ENCODE assay signal across 22 mouse cellular contexts in the genomic region with DNA sequence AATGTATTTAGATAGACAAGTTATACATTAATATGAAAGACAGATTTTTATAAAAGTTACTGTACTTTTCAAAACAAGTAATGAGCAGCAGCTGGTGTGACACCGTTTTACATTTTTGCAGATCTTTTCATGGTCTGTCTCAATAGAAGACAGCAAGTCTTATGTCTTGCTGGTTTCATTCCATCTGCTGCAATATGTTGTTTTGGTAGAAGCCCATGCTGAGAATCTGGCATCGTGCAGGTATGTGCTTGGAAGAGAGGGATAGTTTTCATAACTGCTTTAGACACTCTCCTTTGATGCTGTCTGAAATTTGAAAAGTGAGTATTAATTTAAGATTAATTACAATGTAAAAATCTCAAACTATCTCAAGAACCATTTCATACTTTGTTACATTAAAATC.
A peak's percentile ranks its signal among the peaks of the same experiment; 100 is the strongest.
DNase-seq lines count a peak whose midpoint lies in the region; ATAC-seq and TF ChIP-seq lines count a peak whose summit lies in the region.
"Had no signal": no experiment of that assay in that cellular context is flagged by ENCODE, and none has a peak within 500 bp of the region (broad histone marks: within the 10 kb centered on the region; RNA-seq: fewer than 3 reads in every experiment).

No protein-coding gene starts in this region.

- 78% methylated on average over 2 of the region's 2 CpGs for WGBS in forebrain, embryonic 13.5 days
- 89% methylated on average over 2 of the region's 2 CpGs for WGBS in forebrain, embryonic 10.5 days
- 4% methylated on average over 2 of the region's 2 CpGs for WGBS in cerebellum, adult 2 months

- H3K36me3 ChIP-seq in forebrain, embryonic 13.5 days (ENCODE audit: poor library complexity, severe bottlenecking): no peaks in the 10 kb centered on the region
- H3K36me3 ChIP-seq in forebrain, embryonic 10.5 days (replicated peaks): no peaks in the 10 kb centered on the region
- H3K36me3 ChIP-seq: embryonic facial prominence, embryonic 13.5 days; hindbrain, embryonic 15.5 days; limb, embryonic 13.5 days; liver, embryonic 13.5 days had no signal

- H3K9me3 ChIP-seq in forebrain, embryonic 13.5 days (replicated peaks): no peaks in the 10 kb centered on the region
- no peaks in the 10 kb centered on the region for H3K9me3 ChIP-seq in forebrain, embryonic 10.5 days
- H3K9me3 ChIP-seq: embryonic facial prominence, embryonic 13.5 days; hindbrain, embryonic 15.5 days; liver, embryonic 13.5 days had no signal

- no peak overlapping the region for H3K4me2 ChIP-seq in forebrain, embryonic 13.5 days
- H3K4me2 ChIP-seq: embryonic facial prominence, embryonic 13.5 days; heart, embryonic 11.5 days; hindbrain, embryonic 15.5 days; limb, embryonic 13.5 days; liver, embryonic 13.5 days; lung, embryonic 14.5 days had no signal

- no peak for TF ChIP-seq POLR2A in cerebellum, adult 2 months (IDR thresholded peaks at IDR 0.05; ENCODE audit: borderline replicate concordance, insufficient read depth, low read length)

- no peak overlapping the region for H3K4me3 ChIP-seq in forebrain, embryonic 13.5 days
- no peak overlapping the region for H3K4me3 ChIP-seq in forebrain, embryonic 10.5 days
- no peak overlapping the region for H3K4me3 ChIP-seq in cerebellum, adult 2 months (replicated peaks; ENCODE audit: insufficient read depth, low read depth, low read length)
- H3K4me3 ChIP-seq: embryonic facial prominence, embryonic 13.5 days; gastrocnemius, adult 2 months; hindbrain, embryonic 15.5 days; layer of hippocampus, adult 2 months; limb, embryonic 13.5 days; liver, embryonic 13.5 days had no signal

- intact Hi-C loops in left cerebral cortex, postnatal 25 days (cut with DNase I): no loop called here

- DNase-seq in forebrain, embryonic 10.5 days (ENCODE audit: extremely low spot score, low spot score): no peak
- peak; percentile 17 to 23 for DNase-seq in left cerebral cortex, postnatal 25 days (ENCODE audit: low spot score in 2 of 2)
- DNase-seq in left cerebral cortex, adult 8-10 months (ENCODE audit: low spot score in 2 of 2): no peak
- DNase-seq in cerebellum, adult 2 months: peak; percentile 75 to 91
- peak; percentile 68 to 83 for DNase-seq in cerebellum, postnatal 36 days
- no peak for DNase-seq in kidney, adult 11 months
- no peak for DNase-seq in heart, adult 8-10 months (ENCODE audit: low spot score)
- DNase-seq: adrenal gland, postnatal 14 days; gastrocnemius, adult 2 months; liver, embryonic 13.5 days; lung, embryonic 14.5 days; lung, postnatal 36 days; retina, postnatal 1 day had no signal

- H3K27ac ChIP-seq in forebrain, embryonic 13.5 days: no peak overlapping the region
- H3K27ac ChIP-seq in forebrain, embryonic 10.5 days: no peak overlapping the region
- H3K27ac ChIP-seq in cerebellum, adult 2 months (ENCODE audit: insufficient read depth, low read length): no peak overlapping the region
- H3K27ac ChIP-seq: embryonic facial prominence, embryonic 13.5 days; gastrocnemius, adult 2 months; hindbrain, embryonic 15.5 days; layer of hippocampus, adult 2 months; limb, embryonic 13.5 days; liver, embryonic 13.5 days; stomach, postnatal 0 days had no signal

- TF ChIP-seq CTCF in cerebellum, adult 2 months (IDR thresholded peaks at IDR 0.05; ENCODE audit: borderline replicate concordance, insufficient read depth, low read depth, low read length): no peak

- no peaks in the 10 kb centered on the region for H3K27me3 ChIP-seq in forebrain, embryonic 13.5 days
- H3K27me3 ChIP-seq in forebrain, embryonic 10.5 days (ENCODE audit: poor library complexity, severe bottlenecking): no peaks in the 10 kb centered on the region
- no peaks in the 10 kb centered on the region for H3K27me3 ChIP-seq in cerebellum, adult 2 months (ENCODE audit: control insufficient read depth, insufficient read depth, low read length)
- H3K27me3 ChIP-seq: embryonic facial prominence, embryonic 13.5 days; hindbrain, embryonic 15.5 days; limb, embryonic 13.5 days; liver, embryonic 13.5 days had no signal

- H3K4me1 ChIP-seq in forebrain, embryonic 13.5 days: peaks cover 9% of the 10 kb centered on the region
- H3K4me1 ChIP-seq in forebrain, embryonic 10.5 days: peaks cover 7% of the 10 kb centered on the region; the same call in 1 of the 2 replicates
- peaks cover 15% of the 10 kb centered on the region; the same call in 1 of the 2 replicates for H3K4me1 ChIP-seq in cerebellum, adult 2 months (ENCODE audit: control insufficient read depth, insufficient read depth, low read length)
- H3K4me1 ChIP-seq: hindbrain, embryonic 15.5 days; limb, embryonic 13.5 days; liver, embryonic 13.5 days had no signal

- no peak overlapping the region for H3K9ac ChIP-seq in forebrain, embryonic 13.5 days
- H3K9ac ChIP-seq: embryonic facial prominence, embryonic 13.5 days; hindbrain, embryonic 15.5 days; limb, embryonic 13.5 days; liver, embryonic 13.5 days; lung, embryonic 14.5 days had no signal

- ATAC-seq in forebrain, embryonic 13.5 days: peak; percentile 61; the same call in 1 of the 2 replicates
- ATAC-seq: CD4-positive, CD25-positive, alpha-beta regulatory T cell, adult 4 months; intestine, embryonic 16.5 days had no signal

Comparison
In these comparisons a context has a peak if more than half of its experiments do, and no peak if none do; other contexts are left out.
1. DNase-seq: peak in left cerebral cortex, postnatal 25 days (2 of 2), cerebellum, adult 2 months (2 of 2) and cerebellum, postnatal 36 days (2 of 2); none in forebrain, embryonic 10.5 days (single experiment), left cerebral cortex, adult 8-10 months (0 of 2), kidney, adult 11 months (single experiment) and heart, adult 8-10 months (single experiment).